ENCODE assay signal across 15 mouse cellular contexts in genomic region chr1:132143730-132144129, GRCm38 (mm10). TPM values are rescaled to one million over a fixed set of nuclear protein-coding genes. Genes with fewer than 3 reads are reported as not detected.
A peak's percentile ranks its signal among the peaks of the same experiment; 100 is the strongest.
DNase-seq lines count a peak whose midpoint lies in the region; ATAC-seq and TF ChIP-seq lines count a peak whose summit lies in the region.
"Had no signal": no experiment of that assay in that cellular context is flagged by ENCODE, and none has a peak within 500 bp of the region (broad histone marks: within the 10 kb centered on the region; RNA-seq: fewer than 3 reads in every experiment).

No protein-coding gene starts in this region.

- no peak for TF ChIP-seq CTCF in hindbrain, postnatal 0 days (IDR thresholded peaks at IDR 0.05; ENCODE audit: low read depth)
- TF ChIP-seq CTCF in testis, adult 2 months (IDR thresholded peaks at IDR 0.05; ENCODE audit: control insufficient read depth, insufficient read depth, insufficient replicate concordance, low read depth, low read length) = no peak

- H3K4me3 ChIP-seq in hindbrain, postnatal 0 days (ENCODE audit: low read length) = no peak overlapping the region
- no peak overlapping the region for H3K4me3 ChIP-seq in hindbrain, embryonic 12.5 days
- peak overlapping the region; percentile 65 for H3K4me3 ChIP-seq in testis, adult 2 months (ENCODE audit: control insufficient read depth, low read depth, low read length)
- no peak overlapping the region for H3K4me3 ChIP-seq in midbrain, embryonic 12.5 days
- H3K4me3 ChIP-seq: embryonic facial prominence, embryonic 15.5 days; limb, embryonic 13.5 days had no signal

- H3K9ac ChIP-seq in hindbrain, postnatal 0 days (replicated peaks; ENCODE audit: low read length) = no peak overlapping the region
- H3K9ac ChIP-seq in hindbrain, embryonic 12.5 days = no peak overlapping the region
- H3K9ac ChIP-seq in midbrain, embryonic 12.5 days (replicated peaks) = no peak overlapping the region
- H3K9ac ChIP-seq: embryonic facial prominence, embryonic 15.5 days; limb, embryonic 13.5 days had no signal

- peaks cover 14% of the 10 kb centered on the region for H3K4me1 ChIP-seq in hindbrain, postnatal 0 days (ENCODE audit: insufficient read depth, low read length)
- H3K4me1 ChIP-seq in hindbrain, embryonic 12.5 days = peaks cover 20% of the 10 kb centered on the region
- peaks cover 4% of the 10 kb centered on the region for H3K4me1 ChIP-seq in testis, adult 2 months (ENCODE audit: control insufficient read depth, insufficient read depth, low read length)
- peaks cover 24% of the 10 kb centered on the region for H3K4me1 ChIP-seq in midbrain, embryonic 12.5 days

- 60% methylated on average over 4 of the region's 4 CpGs for WGBS in hindbrain, postnatal 0 days
- WGBS in hindbrain, embryonic 12.5 days = 74% methylated on average over 4 of the region's 4 CpGs
- WGBS in midbrain, embryonic 12.5 days = 62% methylated on average over 4 of the region's 4 CpGs

- H3K36me3 ChIP-seq in hindbrain, postnatal 0 days (ENCODE audit: insufficient read depth, low read length) = no peaks in the 10 kb centered on the region
- H3K36me3 ChIP-seq in hindbrain, embryonic 12.5 days = no peaks in the 10 kb centered on the region
- H3K36me3 ChIP-seq in testis, adult 2 months (ENCODE audit: control insufficient read depth, insufficient read depth, low read length) = no peaks in the 10 kb centered on the region
- no peaks in the 10 kb centered on the region for H3K36me3 ChIP-seq in midbrain, embryonic 12.5 days
- H3K36me3 ChIP-seq: embryonic facial prominence, embryonic 15.5 days; limb, embryonic 13.5 days had no signal

- H3K27ac ChIP-seq in hindbrain, postnatal 0 days = no peak overlapping the region; the same call in 1 of the 2 replicates
- no peak overlapping the region for H3K27ac ChIP-seq in hindbrain, embryonic 12.5 days
- H3K27ac ChIP-seq in testis, adult 2 months (ENCODE audit: control insufficient read depth, insufficient read depth, low read depth, low read length) = no peak overlapping the region
- H3K27ac ChIP-seq in midbrain, embryonic 12.5 days (replicated peaks) = peak overlapping the region; percentile 3; the same call in 1 of the 2 replicates
- H3K27ac ChIP-seq: embryonic facial prominence, embryonic 15.5 days; limb, embryonic 13.5 days had no signal

- peak; percentile 6; the same call in 1 of the 2 replicates for ATAC-seq in hindbrain, postnatal 0 days
- ATAC-seq in hindbrain, embryonic 12.5 days (ENCODE audit: low FRiP score) = no peak
- ATAC-seq in midbrain, embryonic 12.5 days (ENCODE audit: low FRiP score, low read depth) = no peak

- no peaks in the 10 kb centered on the region for H3K9me3 ChIP-seq in hindbrain, postnatal 0 days (ENCODE audit: low read length)
- H3K9me3 ChIP-seq in hindbrain, embryonic 12.5 days (replicated peaks) = no peaks in the 10 kb centered on the region
- no peaks in the 10 kb centered on the region for H3K9me3 ChIP-seq in midbrain, embryonic 12.5 days
- H3K9me3 ChIP-seq: embryonic facial prominence, embryonic 15.5 days; limb, embryonic 13.5 days had no signal

- TF ChIP-seq POLR2A in testis, adult 2 months (IDR thresholded peaks at IDR 0.05; ENCODE audit: control insufficient read depth, low read depth, low read length) = no peak

- no peak overlapping the region for H3K4me2 ChIP-seq in hindbrain, postnatal 0 days (ENCODE audit: low read depth, low read length)
- no peak overlapping the region for H3K4me2 ChIP-seq in hindbrain, embryonic 12.5 days (replicated peaks)
- no peak overlapping the region for H3K4me2 ChIP-seq in midbrain, embryonic 12.5 days (replicated peaks)
- H3K4me2 ChIP-seq: embryonic facial prominence, embryonic 15.5 days; limb, embryonic 13.5 days had no signal

- no peaks in the 10 kb centered on the region for H3K27me3 ChIP-seq in hindbrain, postnatal 0 days (ENCODE audit: insufficient read depth, low read length)
- peaks cover 22% of the 10 kb centered on the region for H3K27me3 ChIP-seq in hindbrain, embryonic 12.5 days
- H3K27me3 ChIP-seq in testis, adult 2 months (ENCODE audit: control insufficient read depth, insufficient read depth, low read length) = no peaks in the 10 kb centered on the region
- peaks cover 42% of the 10 kb centered on the region for H3K27me3 ChIP-seq in midbrain, embryonic 12.5 days

- no peak for DNase-seq in hindbrain, postnatal 0 days (ENCODE audit: low spot score)
- no peak for DNase-seq in testis, postnatal 14 days (ENCODE audit: low spot score)
- DNase-seq in retina, embryonic 14.5 days (ENCODE audit: low spot score) = no peak
- DNase-seq in cerebellum, postnatal 25 days = no peak
- DNase-seq: cerebellum, postnatal 36 days; lung, postnatal 14 days; thymus, adult 2 months had no signal

RNA-seq across cellular contexts. Expression of gene Cdk18, which starts 4.2 kb away (rescaled TPM):
- 2.7 and 4.1 TPM in 2 replicates for total RNA-seq in hindbrain, postnatal 0 days (2014; rRNA removed)
- 1.0 and 1.6 TPM in 2 replicates for polyA plus RNA-seq in hindbrain, postnatal 0 days (2015; fragmentation: Nextera tagmentation; extraction: Ambion mirVana)
- 0.99 and 1.4 TPM in 2 replicates for polyA plus RNA-seq in hindbrain, embryonic 12.5 days (2016; fragmentation: Nextera tagmentation; extraction: Ambion mirVana)
- polyA plus RNA-seq in testis, adult 2 months (2012; rRNA removed) = 24.9 and 27.1 TPM in 2 replicates
- polyA plus RNA-seq in midbrain, embryonic 12.5 days (2016; fragmentation: Nextera tagmentation; extraction: Ambion mirVana) = 0.56 and 1.6 TPM in 2 replicates

RNA-seq across cellular contexts. Expression of gene Lemd1, which starts 47.5 kb away (rescaled TPM):
- 10.9 and 16.6 TPM in 2 replicates for total RNA-seq in hindbrain, postnatal 0 days (2014; rRNA removed)
- polyA plus RNA-seq in hindbrain, postnatal 0 days (2015; fragmentation: Nextera tagmentation; extraction: Ambion mirVana) = 7.9 and 9.0 TPM in 2 replicates
- polyA plus RNA-seq in hindbrain, embryonic 12.5 days (2016; fragmentation: Nextera tagmentation; extraction: Ambion mirVana) = 10.8 and 12.7 TPM in 2 replicates
- 162 and 173 TPM in 2 replicates for polyA plus RNA-seq in testis, adult 2 months (2012; rRNA removed)
- 13.4 and 15.6 TPM in 2 replicates for polyA plus RNA-seq in midbrain, embryonic 12.5 days (2016; fragmentation: Nextera tagmentation; extraction: Ambion mirVana)
- total RNA-seq: hematopoietic stem cell, adult 5-6 weeks had no signal
- polyA plus RNA-seq: heart, embryonic 14.5 days; liver, embryonic 16.5 days; thymus, adult 2 months had no signal

RNA-seq across cellular contexts. Expression of gene AC124108.1, which starts 47.5 kb away (rescaled TPM):
- total RNA-seq in hindbrain, postnatal 0 days (2014; rRNA removed) = 2.0 and 4.8 TPM in 2 replicates
- polyA plus RNA-seq in hindbrain, postnatal 0 days (2015; fragmentation: Nextera tagmentation; extraction: Ambion mirVana) = 0.50 and 0.70 TPM in 2 replicates
- 3.6 and 4.1 TPM in 2 replicates for polyA plus RNA-seq in hindbrain, embryonic 12.5 days (2016; fragmentation: Nextera tagmentation; extraction: Ambion mirVana)
- 0.07 and 0.14 TPM in 2 replicates for polyA plus RNA-seq in testis, adult 2 months (2012; rRNA removed)
- 6.1 and 7.9 TPM in 2 replicates for polyA plus RNA-seq in midbrain, embryonic 12.5 days (2016; fragmentation: Nextera tagmentation; extraction: Ambion mirVana)
- total RNA-seq: hematopoietic stem cell, adult 5-6 weeks had no signal
- polyA plus RNA-seq: heart, embryonic 14.5 days; liver, embryonic 16.5 days; thymus, adult 2 months had no signal
